Mouse (Mus musculus) right cerebral cortex, postnatal 36 days (tissue): ENCODE measurements at regions not wholly inside any gene's neighbourhood (a gene's known extent, or its start where the extent isn't known, plus 50 kb on each side); places are given as distances from the start of the nearest gene placed in this dataset.

ENCODE experiments used
- DNase-seq, 2 experiments: peaks; one replicate each; pipeline ENCODE4 v3.0.0; 2022; ENCODE audit warnings: low spot score in 2 of 2, mixed read lengths in 1 of 2

GRCm38 (mm10) chr5:93328059-93328458 lies 61.0 kb downstream of the Ccng2 start:
- DNase-seq = peak; percentile 48 to 62

DNA sequence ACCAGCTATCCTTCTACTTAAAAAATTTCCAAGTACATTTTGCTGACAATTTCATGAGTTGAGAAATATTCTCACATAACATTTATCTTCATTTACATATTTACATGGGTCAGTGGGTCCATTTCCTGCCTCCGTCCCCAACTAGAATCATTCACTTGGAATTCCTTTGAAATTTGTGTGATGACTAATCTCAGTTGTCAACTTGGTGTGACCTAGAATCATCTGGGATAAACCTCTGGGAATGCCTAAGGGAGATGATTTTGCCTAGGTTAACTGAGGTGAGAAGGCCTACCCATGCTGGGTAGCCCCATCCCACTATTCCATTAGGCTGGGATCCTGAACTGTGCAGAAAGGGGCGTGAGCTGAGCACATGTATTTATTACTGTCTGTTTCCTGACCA lies 63.8 kb downstream of the Ccng2 start:
- no peak for DNase-seq

DNA sequence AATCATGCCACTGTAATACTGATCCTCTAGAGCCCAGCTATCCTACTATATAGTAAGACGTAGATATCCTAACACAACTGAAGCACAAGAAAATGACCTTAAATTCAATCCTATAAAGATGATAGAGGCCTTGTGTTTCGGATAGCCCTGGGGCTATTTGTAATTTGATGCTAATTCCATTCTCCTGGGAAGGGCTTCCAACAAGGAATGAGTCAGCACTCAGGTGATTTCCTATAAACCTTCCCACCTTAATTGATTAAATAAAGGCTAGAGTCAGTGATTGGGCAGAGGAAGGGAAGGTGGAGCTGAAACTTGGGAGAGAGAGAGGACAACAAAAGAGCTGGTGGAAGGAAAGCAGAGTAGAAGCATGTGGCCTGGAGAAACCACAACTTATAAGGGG lies 86.0 kb downstream of the Ccng2 start:
- no peak for DNase-seq
